Mouse (Mus musculus) brown adipose tissue, adult 24 weeks (tissue): Measurements from ENCODE around the gene Zfp865. TPM values are rescaled to one million over a fixed set of nuclear protein-coding genes. Genes with fewer than 3 reads are reported as not detected.

Source experiments
- H3K27ac ChIP-seq: fragments of 200-500 bp; replicated peaks from 2 replicates; pipeline ENCODE4 v1.5.1; 2012; ENCODE audit warnings: low read depth, mild to moderate bottlenecking, low read length
- H3K4me1 ChIP-seq: fragments of 200-500 bp; 2 replicates; pipeline ENCODE4 v1.6.1; 2012; ENCODE audit warnings: low read length, mixed read lengths; ENCODE audit not compliant: control insufficient read depth, insufficient read depth, insufficient read length
- H3K4me3 ChIP-seq: fragments of 200-500 bp; 2 replicates; pipeline ENCODE4 v1.5.1; 2012; ENCODE audit warnings: low read depth, mild to moderate bottlenecking, low read length, moderate library complexity; ENCODE audit not compliant: insufficient read depth
- polyA plus RNA-seq: library from polyadenylated mRNA; stranded (reverse); fragments of >200 nt; gene quantifications from 2 replicates; pipeline ENCODE4 v1.2.4, GENCODE M21; 2012; ENCODE audit not compliant: missing spikeins, insufficient read depth, insufficient read length

Gene Zfp865
- polyA plus RNA-seq, 1 experiment, result 10.9 TPM

DNA sequence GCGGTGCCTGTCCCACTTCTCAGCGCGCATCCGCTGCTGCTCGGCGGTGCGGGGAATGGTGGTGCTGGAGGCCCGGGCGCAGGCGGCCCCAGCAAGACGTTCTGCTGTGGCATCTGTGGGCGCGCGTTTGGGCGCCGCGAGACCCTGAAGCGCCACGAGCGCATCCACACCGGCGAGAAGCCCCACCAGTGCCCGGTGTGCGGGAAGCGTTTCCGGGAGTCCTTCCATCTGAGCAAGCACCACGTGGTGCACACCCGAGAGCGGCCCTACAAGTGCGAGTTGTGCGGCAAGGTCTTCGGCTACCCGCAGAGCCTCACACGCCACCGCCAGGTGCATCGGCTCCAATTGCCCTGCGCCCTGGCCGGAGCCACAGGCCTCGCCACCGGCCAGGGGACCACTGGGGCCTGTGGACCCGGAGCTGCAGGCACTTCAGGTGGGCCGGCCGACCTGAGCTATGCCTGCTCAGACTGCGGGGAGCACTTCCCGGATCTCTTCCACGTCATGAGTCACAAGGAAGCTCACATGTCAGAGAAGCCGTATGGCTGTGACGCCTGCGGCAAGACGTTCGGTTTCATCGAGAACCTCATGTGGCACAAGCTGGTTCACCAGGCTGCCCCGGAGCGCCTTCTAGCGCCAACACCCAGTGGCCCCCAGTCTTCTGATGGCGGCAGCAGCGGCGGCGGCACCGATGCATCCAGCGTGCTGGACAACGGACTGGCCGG lies 10.5 kb downstream of the Zfp865 start:
- H3K27ac ChIP-seq, result no peak overlapping the region
- no peaks in the 10 kb centered on the region for H3K4me1 ChIP-seq
- no peak overlapping the region for H3K4me3 ChIP-seq

DNA sequence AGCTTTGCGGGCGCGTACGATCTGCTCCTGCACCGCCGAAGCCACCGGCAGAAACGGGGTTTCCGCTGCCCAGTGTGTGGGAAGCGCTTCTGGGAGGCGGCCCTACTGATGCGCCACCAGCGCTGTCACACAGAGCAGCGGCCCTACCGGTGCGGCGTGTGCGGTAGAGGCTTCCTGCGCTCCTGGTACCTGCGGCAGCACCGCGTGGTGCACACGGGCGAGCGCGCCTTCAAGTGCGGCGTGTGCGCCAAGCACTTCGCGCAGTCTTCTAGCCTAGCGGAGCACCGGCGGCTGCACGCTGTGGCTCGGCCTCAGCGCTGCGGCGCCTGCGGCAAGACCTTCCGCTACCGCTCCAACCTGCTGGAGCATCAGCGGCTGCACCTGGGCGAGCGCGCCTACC lies 11.3 kb downstream of the Zfp865 start:
- H3K4me1 ChIP-seq, result no peaks in the 10 kb centered on the region
- no peak overlapping the region for H3K4me3 ChIP-seq

DNA sequence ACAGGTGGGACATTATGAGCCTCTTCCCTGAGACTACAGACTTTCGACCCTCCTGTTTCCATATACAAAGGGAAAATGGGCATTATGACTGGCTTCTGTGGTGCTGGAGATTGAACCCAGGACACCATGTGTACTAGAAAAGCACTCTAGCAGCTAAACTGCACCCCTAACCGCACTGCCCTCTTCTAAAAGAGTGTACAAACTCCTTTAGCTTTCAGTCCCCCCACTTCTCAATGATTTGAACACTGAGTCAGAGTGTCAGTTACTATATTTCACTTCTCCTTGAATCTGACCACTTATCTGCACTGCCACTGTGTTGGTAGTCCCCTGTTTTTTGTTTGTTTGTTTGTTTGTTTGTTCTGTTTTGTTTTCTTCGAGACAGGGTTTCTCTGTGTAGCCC lies 13.6 kb downstream of the Zfp865 start, which contains the start of gene 4632433K11Rik:
Gene 4632433K11Rik, plus strand, starts transcription at position 301 of the 400 bp plus-strand sequence.
- H3K4me3 ChIP-seq, result no peak within 1 kb of the TSS
- H3K4me1 ChIP-seq, result peaks cover under 1% of the 10 kb centered on the region; the same call in 1 of the 2 replicates
- no peak within 1 kb of the TSS for H3K27ac ChIP-seq

More for the DNA sequence above, 11.3 kb downstream of the Zfp865 start:
- no peak overlapping the region for H3K27ac ChIP-seq

DNA sequence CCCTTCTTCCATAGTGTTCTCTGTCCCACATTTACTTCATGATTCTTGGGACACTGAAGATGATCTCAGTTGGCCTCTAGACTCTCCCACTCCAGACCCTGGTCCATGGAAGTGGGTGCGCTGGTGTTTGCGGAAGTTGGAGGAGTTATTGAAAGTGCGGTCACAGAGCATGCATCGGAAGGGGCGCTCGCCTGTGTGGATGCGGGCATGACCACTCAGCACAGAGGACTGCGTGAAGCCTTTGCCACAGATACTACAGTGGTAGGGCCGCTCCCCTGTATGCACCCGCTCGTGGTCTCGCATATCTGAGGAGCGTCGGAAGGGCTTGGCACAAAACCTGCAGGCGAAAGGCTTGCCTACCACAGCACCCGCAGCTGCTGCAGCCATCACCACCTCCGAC lies 15.5 kb downstream of the Zfp865 start:
- peaks cover 3% of the 10 kb centered on the region; the same call in 1 of the 2 replicates for H3K4me1 ChIP-seq
- no peak overlapping the region for H3K27ac ChIP-seq
- no peak overlapping the region for H3K4me3 ChIP-seq

DNA sequence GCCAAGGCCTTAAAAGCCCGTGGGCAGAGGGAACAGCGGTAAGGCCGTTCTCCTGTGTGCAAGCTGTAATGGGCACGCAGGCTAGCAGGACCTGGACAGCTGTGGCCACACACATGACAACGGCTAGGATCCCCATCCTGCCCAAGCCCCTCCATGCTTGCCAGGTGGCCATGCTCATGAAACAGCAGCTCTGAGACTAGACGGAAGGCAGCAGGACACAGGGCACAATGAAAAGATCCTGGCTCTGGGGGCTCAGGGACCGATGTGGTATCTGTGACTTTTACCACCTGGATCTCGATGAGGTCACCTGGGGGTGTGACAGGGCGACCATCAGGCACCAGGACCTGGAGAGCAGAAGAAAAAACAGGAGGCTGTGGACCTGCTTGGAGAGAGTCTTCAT lies 16.0 kb downstream of the Zfp865 start:
- peaks cover 3% of the 10 kb centered on the region; the same call in 1 of the 2 replicates for H3K4me1 ChIP-seq
- H3K27ac ChIP-seq, result no peak overlapping the region
- H3K4me3 ChIP-seq, result no peak overlapping the region

DNA sequence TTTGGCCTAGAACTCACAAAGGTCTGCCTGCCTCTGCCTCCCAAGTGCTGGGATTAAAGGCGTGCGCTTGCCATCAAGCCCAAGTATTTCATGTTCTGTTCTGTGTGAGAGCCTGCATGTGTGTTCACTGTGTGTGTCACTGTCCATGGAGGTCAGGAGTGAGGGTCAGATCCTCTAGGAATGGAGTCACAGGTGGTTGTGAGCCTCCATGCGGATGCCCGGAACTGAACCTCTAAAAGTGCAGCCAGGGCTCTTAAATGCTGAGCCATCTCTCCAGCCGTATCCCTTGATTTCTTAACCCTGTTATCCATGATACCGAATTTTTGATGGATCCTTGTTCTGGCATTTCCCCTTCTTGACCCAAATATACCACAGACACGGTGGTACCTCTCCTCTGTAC lies 16.9 kb downstream of the Zfp865 start:
- H3K4me1 ChIP-seq, result peaks cover 3% of the 10 kb centered on the region; the same call in 1 of the 2 replicates
- H3K4me3 ChIP-seq, result no peak overlapping the region
- no peak overlapping the region for H3K27ac ChIP-seq

DNA sequence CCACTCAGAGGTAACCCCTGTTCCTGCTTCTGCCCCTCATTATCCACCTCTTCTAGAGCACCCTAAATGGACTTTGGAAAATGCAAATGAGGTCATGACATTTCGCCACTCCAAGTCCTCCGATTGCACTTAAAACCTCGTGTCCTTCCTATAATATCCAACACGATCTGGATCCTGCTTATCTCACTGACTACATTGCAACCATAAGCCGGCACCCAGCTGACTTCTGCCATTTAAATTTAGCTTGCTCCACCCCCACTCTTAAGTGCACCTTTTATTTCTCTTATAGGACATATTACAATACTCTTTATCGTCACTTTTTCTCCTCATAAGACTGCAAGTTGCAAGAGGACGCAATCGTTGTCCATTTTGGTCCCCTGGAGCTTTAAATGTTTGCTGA lies 17.3 kb downstream of the Zfp865 start:
- Histone ChIP-seq H3K4me3 (peak overlapping the region; percentile 85), H3K4me1 (peaks cover 3% of the 10 kb centered on the region; the same call in 1 of the 2 replicates), H3K27ac (no peak overlapping the region)

DNA sequence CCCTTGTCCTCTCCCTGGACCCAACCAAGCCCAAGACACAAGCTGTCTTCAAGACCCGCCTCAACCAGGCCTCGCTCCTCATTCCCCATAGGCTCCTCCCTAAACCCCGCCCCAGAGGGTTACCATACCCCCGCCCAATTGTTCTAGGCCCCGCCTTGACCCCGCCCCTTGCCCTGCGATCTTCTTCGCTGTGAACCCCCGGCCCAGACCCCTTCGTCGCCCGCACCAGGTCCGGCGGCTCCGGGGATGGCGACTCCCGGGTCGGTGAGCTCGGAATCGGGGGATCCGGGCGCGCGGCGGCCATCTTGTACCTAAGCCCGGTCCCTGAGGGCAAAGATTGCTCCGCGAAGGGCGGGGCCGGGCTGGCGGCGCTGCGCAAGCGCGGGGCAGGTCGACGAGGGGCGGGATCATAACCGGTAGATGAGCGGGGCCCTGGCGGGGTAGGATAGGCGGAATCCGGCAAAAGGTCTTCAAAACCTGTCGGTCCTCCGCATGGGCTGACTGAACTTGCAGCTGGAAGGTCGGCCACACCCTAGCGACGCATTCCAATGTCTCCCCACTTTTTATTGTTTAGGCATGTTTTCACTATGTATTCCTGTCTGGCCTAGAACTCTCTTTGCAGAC lies 18.0 kb downstream of the Zfp865 start, which contains the start of gene Zfp784:
Gene Zfp784, minus strand, starts transcription at position 338 of the 624 bp plus-strand sequence.
- Histone ChIP-seq H3K4me1 (peaks cover 3% of the 10 kb centered on the region; the same call in 1 of the 2 replicates), H3K27ac (peak within 1 kb of the TSS; percentile 95), H3K4me3 (peak within 1 kb of the TSS; percentile 85)

DNA sequence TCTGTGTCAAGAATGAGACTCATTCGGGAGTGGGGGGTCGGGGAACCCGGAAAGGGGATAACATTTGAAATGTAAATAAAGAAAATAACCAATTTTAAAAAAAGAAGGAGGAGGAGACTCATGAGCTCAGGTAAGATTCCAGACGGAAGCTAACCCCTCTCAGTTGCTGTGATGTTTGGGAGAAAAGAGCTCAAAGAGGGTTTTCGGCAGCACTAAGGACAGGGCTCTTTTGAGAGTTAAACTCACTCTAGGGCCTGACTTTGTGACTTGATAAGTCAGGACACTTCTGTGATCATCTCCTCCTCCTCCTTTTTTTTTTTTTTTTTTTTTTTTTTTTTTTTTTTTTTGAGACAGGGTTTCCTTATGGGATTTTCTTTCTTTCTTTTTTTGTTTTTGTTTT lies 18.8 kb downstream of the Zfp865 start:
- Histone ChIP-seq H3K27ac (peak overlapping the region; percentile 95; the same call in 1 of the 2 replicates), H3K4me3 (peak overlapping the region; percentile 85), H3K4me1 (peaks cover 3% of the 10 kb centered on the region; the same call in 1 of the 2 replicates)

DNA sequence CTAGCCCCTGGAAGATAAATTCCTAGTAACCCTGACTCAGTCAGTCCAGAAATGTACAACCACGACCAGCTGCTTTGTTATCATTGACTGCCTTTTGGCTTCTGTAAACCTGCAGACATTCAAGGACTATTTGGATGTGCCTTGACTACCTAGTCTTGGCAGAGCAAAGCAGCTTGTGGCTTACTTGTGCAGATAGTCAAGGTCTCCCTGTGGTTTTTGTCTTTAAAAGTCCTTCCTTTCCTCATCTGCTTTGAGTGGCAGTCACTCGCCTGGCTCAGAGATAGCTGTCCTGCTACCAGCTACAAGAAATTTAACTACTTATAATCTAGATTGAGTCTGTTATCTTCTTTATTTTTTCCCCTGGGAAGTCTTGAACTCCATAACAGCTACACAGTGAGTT lies 24.8 kb downstream of the Zfp865 start:
- Histone ChIP-seq H3K4me1 (no peaks in the 10 kb centered on the region), H3K27ac (no peak overlapping the region), H3K4me3 (no peak overlapping the region)

DNA sequence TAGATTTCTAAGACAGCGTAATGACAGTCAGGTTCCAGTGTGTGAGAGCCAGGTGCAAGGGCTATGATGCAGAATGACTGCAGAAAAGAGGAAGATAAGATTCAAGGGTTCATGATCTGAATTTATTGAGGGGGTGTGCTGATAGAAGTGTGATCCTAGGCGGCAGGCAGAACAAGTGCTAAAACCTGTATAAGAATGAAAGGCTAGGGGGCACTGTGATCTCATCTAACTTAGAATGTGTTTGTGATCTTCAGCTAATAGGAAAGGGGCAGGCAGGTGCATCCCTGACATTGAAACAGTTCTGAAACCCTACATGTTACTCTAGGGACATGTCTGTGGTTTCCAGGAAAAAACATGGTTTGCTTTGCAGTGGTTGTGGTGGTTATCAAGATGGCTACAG lies 25.9 kb downstream of the Zfp865 start:
- H3K27ac ChIP-seq, result no peak overlapping the region

DNA sequence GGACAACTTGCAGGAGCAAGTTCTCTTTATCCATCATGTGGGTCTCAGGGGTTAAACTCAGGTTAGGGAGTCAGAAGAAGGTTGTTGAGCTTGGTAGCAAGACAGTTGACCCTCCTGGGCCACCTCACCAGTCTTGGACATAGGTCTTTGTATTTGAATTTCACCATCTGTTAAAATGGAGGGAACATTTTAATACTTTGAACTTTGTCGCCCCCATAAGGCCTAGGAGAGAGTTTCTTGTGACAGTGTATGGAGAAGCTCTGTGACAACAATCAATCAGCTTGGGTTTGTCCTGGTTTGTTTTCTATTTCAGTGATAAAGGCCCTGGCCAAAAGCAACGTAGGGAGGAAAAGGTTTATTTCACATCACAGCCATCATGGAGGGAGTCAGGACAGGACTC lies 27.1 kb downstream of the Zfp865 start:
- H3K4me3 ChIP-seq, result no peak overlapping the region
- no peak overlapping the region for H3K27ac ChIP-seq
- no peaks in the 10 kb centered on the region; the same call in 1 of the 2 replicates for H3K4me1 ChIP-seq

More for the DNA sequence above, 25.9 kb downstream of the Zfp865 start:
- no peak overlapping the region for H3K4me3 ChIP-seq
- no peaks in the 10 kb centered on the region for H3K4me1 ChIP-seq

DNA sequence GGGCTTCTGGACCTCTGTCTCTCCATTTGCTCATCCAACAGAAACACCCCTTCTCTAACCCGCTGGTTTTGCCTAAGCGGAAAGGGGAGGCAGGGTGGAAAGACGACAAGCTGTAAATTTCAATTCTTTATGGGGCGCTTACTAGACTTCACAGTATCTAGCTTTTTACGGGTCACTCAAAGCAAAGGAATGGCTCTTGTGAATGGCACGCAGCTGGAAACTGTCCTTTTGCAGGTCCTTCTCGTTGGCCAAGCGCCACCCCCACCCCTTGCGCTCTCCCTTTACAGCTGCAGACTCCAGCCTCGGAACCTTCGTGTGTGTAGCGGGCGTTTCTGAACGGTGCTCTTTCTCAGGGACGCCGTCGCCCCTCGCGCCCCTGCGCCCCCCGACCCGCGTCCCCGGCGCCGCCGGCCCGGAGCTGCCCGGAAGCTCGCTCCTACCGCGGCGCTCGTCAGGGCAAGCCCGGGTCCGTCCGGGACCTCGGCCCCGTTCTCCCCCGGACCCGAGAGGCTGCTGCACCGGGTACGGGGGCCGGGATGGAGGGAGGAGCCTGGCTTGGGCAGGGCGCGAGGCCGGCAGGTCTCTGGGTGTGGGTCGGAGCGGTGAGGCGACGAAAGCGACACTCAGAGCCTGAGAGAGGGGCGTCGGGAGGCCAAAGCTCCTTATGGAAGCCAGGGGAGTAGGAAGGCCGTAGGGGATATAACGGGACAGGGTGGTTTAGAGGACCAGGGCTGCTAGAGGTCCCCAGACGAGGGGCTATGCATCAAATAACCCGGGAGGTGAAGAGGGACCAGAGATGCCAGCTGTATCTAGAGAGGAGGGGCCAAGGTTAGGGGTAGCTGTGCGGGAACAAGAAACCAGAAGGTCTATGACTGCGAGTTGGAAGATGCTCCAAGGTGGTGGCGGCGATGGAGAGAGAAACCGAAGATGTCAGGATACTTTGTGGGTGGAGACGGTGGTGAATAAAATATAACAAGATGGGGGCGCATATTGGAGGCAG lies 31.3 kb downstream of the Zfp865 start, which contains the start of gene Zfp580:
Gene Zfp580, plus strand, starts transcription at position 346 of the 1,000 bp plus-strand sequence.
- peak within 1 kb of the TSS; percentile 26; the same call in 1 of the 2 replicates for H3K27ac ChIP-seq
- H3K4me3 ChIP-seq, result peak within 1 kb of the TSS; percentile 65
- no peaks in the 10 kb centered on the region; the same call in 1 of the 2 replicates for H3K4me1 ChIP-seq

DNA sequence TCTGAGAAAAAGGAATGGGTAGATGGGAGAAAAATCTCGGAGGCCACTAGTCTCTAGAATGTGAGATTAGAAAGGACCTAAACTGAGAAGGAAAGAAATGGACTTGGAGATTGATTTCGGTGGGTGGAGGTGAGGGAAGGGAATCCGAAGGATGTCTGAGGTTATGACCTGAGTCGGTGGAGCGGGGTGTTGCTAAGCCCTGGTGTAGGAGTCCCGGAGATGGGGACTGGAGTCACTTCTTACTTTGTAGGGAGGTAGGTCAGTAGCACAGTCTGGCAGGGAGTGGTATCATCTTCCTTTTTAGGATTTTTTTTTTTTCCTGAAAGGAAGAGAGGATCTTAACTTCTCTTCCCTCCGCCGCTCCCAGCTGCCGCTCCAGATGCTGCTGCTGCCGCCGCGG lies 32.3 kb downstream of the Zfp865 start:
- Histone ChIP-seq H3K4me1 (no peaks in the 10 kb centered on the region; the same call in 1 of the 2 replicates), H3K4me3 (peak overlapping the region; percentile 65), H3K27ac (no peak overlapping the region)
